Mouse (Mus musculus) midbrain, embryonic 10.5 days (tissue): Measurements from ENCODE around the gene Bsnd. TPM values are rescaled to one million over a fixed set of nuclear protein-coding genes. Genes with fewer than 3 reads are reported as not detected.

Source experiments
- DNase-seq: peaks from one replicate; pipeline ENCODE4 v3.0.0-alpha.2; 2017; ENCODE audit warnings: low spot score
- H3K27ac ChIP-seq: fragments of 300-500 bp; sonication (generic); replicated peaks from 2 replicates; pipeline ENCODE4 v1.5.1; 2016; ENCODE audit warnings: mild to moderate bottlenecking
- H3K27me3 ChIP-seq: fragments of 300-500 bp; sonication (generic); 2 replicates; pipeline ENCODE4 v1.6.1; 2016; ENCODE audit warnings: low read depth, mild to moderate bottlenecking; ENCODE audit not compliant: poor library complexity, severe bottlenecking
- H3K36me3 ChIP-seq: fragments of 300-500 bp; sonication (generic); 2 replicates; pipeline ENCODE4 v1.6.1; 2016; ENCODE audit warnings: mild to moderate bottlenecking, moderate library complexity
- H3K4me1 ChIP-seq: fragments of 300-500 bp; sonication (generic); 2 replicates; pipeline ENCODE4 v1.6.1; 2016
- H3K4me3 ChIP-seq: fragments of 300-500 bp; sonication (generic); 2 replicates; pipeline ENCODE4 v1.5.1; 2016; ENCODE audit warnings: mild to moderate bottlenecking, moderate library complexity
- H3K9me3 ChIP-seq: fragments of 300-500 bp; sonication (generic); replicated peaks from 2 replicates; pipeline ENCODE4 v1.6.1; 2016; ENCODE audit warnings: mild to moderate bottlenecking
- WGBS: fragments of 180-500 bp; shearing (Covaris S2); methylation state at CpG from one replicate; pipeline ENCODE4 v1.1.7; 2016; 5-methylcytosine and 5-hydroxymethylcytosine counted together
- polyA plus RNA-seq: library from polyadenylated mRNA; unstranded; fragments of >200 nt; fragmentation: Nextera tagmentation; extraction: Ambion mirVana; gene quantifications from 2 replicates; pipeline ENCODE4 v1.2.1, GENCODE M21; 2016

Gene Bsnd
- polyA plus RNA-seq, 1 experiment from 2014 or later: not detected

- Histone ChIP-seq H3K27me3 (no peaks in the 10 kb centered on the region), H3K36me3 (no peaks in the 10 kb centered on the region), H3K27ac (no peak overlapping the region), H3K4me1 (no peaks in the 10 kb centered on the region), H3K4me3 (no peak overlapping the region), H3K9me3 (no peaks in the 10 kb centered on the region; the same call in 1 of the 2 replicates)
- no peak for DNase-seq
- WGBS: 81% methylated on average over 14 of the region's 14 CpGs
Measured at GRCm38 (mm10) chr4:106505453-106506058, 13.5 kb upstream of the Bsnd start.

GRCm38 (mm10) chr4:106503578-106503977, 11.5 kb upstream of the Bsnd start:
- no peaks in the 10 kb centered on the region; the same call in 1 of the 2 replicates for H3K9me3 ChIP-seq
- no peak for DNase-seq
- no peaks in the 10 kb centered on the region for H3K36me3 ChIP-seq
- H3K4me1 ChIP-seq: peaks cover 12% of the 10 kb centered on the region
- no peak overlapping the region for H3K27ac ChIP-seq
- no peaks in the 10 kb centered on the region for H3K27me3 ChIP-seq
- WGBS: 92% methylated on average over 3 of the region's 3 CpGs
- no peak overlapping the region for H3K4me3 ChIP-seq

GRCm38 (mm10) chr4:106500066-106500465, 8.0 kb upstream of the Bsnd start:
- DNase-seq: no peak
- Histone ChIP-seq H3K4me3 (no peak overlapping the region), H3K9me3 (no peaks in the 10 kb centered on the region; the same call in 1 of the 2 replicates), H3K27me3 (no peaks in the 10 kb centered on the region), H3K4me1 (peaks cover 29% of the 10 kb centered on the region), H3K36me3 (no peaks in the 10 kb centered on the region), H3K27ac (no peak overlapping the region)
- 86% methylated on average over 10 of the region's 10 CpGs for WGBS

GRCm38 (mm10) chr4:106498471-106498844, 6.4 kb upstream of the Bsnd start:
- WGBS: 50% methylated on average over 3 of the region's 3 CpGs
- DNase-seq: no peak
- H3K27me3 ChIP-seq: no peaks in the 10 kb centered on the region
- no peak overlapping the region for H3K27ac ChIP-seq
- no peak overlapping the region for H3K4me3 ChIP-seq
- H3K36me3 ChIP-seq: no peaks in the 10 kb centered on the region
- no peaks in the 10 kb centered on the region; the same call in 1 of the 2 replicates for H3K9me3 ChIP-seq
- H3K4me1 ChIP-seq: peaks cover 29% of the 10 kb centered on the region

- H3K27me3 ChIP-seq: no peaks in the 10 kb centered on the region
- no peak for DNase-seq
- no peak overlapping the region for H3K27ac ChIP-seq
- no peaks in the 10 kb centered on the region for H3K9me3 ChIP-seq
- no peaks in the 10 kb centered on the region for H3K36me3 ChIP-seq
- peaks cover 29% of the 10 kb centered on the region for H3K4me1 ChIP-seq
- 62% methylated on average over 8 of the region's 8 CpGs for WGBS
- no peak overlapping the region for H3K4me3 ChIP-seq
Measured at GRCm38 (mm10) chr4:106497776-106498470, 5.8 kb upstream of the Bsnd start.

GRCm38 (mm10) chr4:106496833-106497232, 4.8 kb upstream of the Bsnd start:
- DNase-seq: no peak
- H3K4me1 ChIP-seq: peaks cover 29% of the 10 kb centered on the region
- 63% methylated on average over 6 of the region's 6 CpGs for WGBS
- H3K27ac ChIP-seq: 0 out of 2 replicates have a peak overlapping the region, but pooled peaks have one; percentile 7
- H3K27me3 ChIP-seq: no peaks in the 10 kb centered on the region
- no peak overlapping the region for H3K4me3 ChIP-seq
- H3K36me3 ChIP-seq: no peaks in the 10 kb centered on the region
- H3K9me3 ChIP-seq: no peaks in the 10 kb centered on the region

GRCm38 (mm10) chr4:106493639-106494038, 1.6 kb upstream of the Bsnd start:
- no peak overlapping the region for H3K27ac ChIP-seq
- H3K36me3 ChIP-seq: no peaks in the 10 kb centered on the region
- no peaks in the 10 kb centered on the region for H3K27me3 ChIP-seq
- H3K4me3 ChIP-seq: no peak overlapping the region
- peaks cover 26% of the 10 kb centered on the region for H3K4me1 ChIP-seq
- no peak for DNase-seq
- H3K9me3 ChIP-seq: no peaks in the 10 kb centered on the region
- WGBS: 75% methylated on average over 2 of the region's 2 CpGs

- no peaks in the 10 kb centered on the region for H3K27me3 ChIP-seq
- H3K4me1 ChIP-seq: peaks cover 9% of the 10 kb centered on the region; the same call in 1 of the 2 replicates
- no peaks in the 10 kb centered on the region for H3K36me3 ChIP-seq
- no peaks in the 10 kb centered on the region for H3K9me3 ChIP-seq
- WGBS: 72% methylated on average over 4 of the region's 4 CpGs
- no peak overlapping the region; the same call in 1 of the 2 replicates for H3K27ac ChIP-seq
- no peak for DNase-seq
- no peak overlapping the region for H3K4me3 ChIP-seq
Measured at GRCm38 (mm10) chr4:106490620-106491019, 1.5 kb downstream of the Bsnd start.

GRCm38 (mm10) chr4:106483831-106484230, 8.3 kb downstream of the Bsnd start:
- Histone ChIP-seq H3K4me3 (no peak overlapping the region), H3K36me3 (no peaks in the 10 kb centered on the region), H3K4me1 (peaks cover 37% of the 10 kb centered on the region), H3K27me3 (0 out of 2 replicates have a peak, but pooled peaks cover 10% of the 10 kb centered on the region), H3K9me3 (no peaks in the 10 kb centered on the region), H3K27ac (0 out of 2 replicates have a peak overlapping the region, but pooled peaks have one; percentile 69)
- DNase-seq: no peak
- WGBS: 83% methylated on average over 1 of the region's 1 CpGs

GRCm38 (mm10) chr4:106483215-106483727, 8.8 kb downstream of the Bsnd start:
- peaks cover 37% of the 10 kb centered on the region for H3K4me1 ChIP-seq

GRCm38 (mm10) chr4:106480545-106480944, 11.5 kb downstream of the Bsnd start:
- peaks cover 37% of the 10 kb centered on the region for H3K4me1 ChIP-seq
- no peaks in the 10 kb centered on the region for H3K36me3 ChIP-seq
- H3K9me3 ChIP-seq: no peaks in the 10 kb centered on the region
- WGBS: 74% methylated on average over 3 of the region's 3 CpGs
- H3K27me3 ChIP-seq: peaks cover 10% of the 10 kb centered on the region; the same call in 1 of the 2 replicates
- DNase-seq: no peak
- H3K27ac ChIP-seq: no peak overlapping the region; the same call in 1 of the 2 replicates
- no peak overlapping the region for H3K4me3 ChIP-seq

More at GRCm38 (mm10) chr4:106483215-106483727, 8.8 kb downstream of the Bsnd start:
- H3K27me3 ChIP-seq: 0 out of 2 replicates have a peak, but pooled peaks cover 10% of the 10 kb centered on the region
- no peaks in the 10 kb centered on the region for H3K36me3 ChIP-seq
- no peak overlapping the region for H3K4me3 ChIP-seq
- no peak for DNase-seq
- H3K27ac ChIP-seq: peak overlapping the region; percentile 69
- H3K9me3 ChIP-seq: no peaks in the 10 kb centered on the region
- WGBS: 49% methylated on average over 7 of the region's 7 CpGs

GRCm38 (mm10) chr4:106474241-106474640, 17.8 kb downstream of the Bsnd start:
- Histone ChIP-seq H3K27me3 (peaks cover 7% of the 10 kb centered on the region), H3K9me3 (no peaks in the 10 kb centered on the region), H3K36me3 (no peaks in the 10 kb centered on the region), H3K4me1 (peaks cover 9% of the 10 kb centered on the region), H3K27ac (peak overlapping the region; percentile 38; the same call in 1 of the 2 replicates), H3K4me3 (no peak overlapping the region)
- 5% methylated on average over 6 of the region's 6 CpGs for WGBS
- peak; percentile 72 for DNase-seq

GRCm38 (mm10) chr4:106472335-106472734, 19.7 kb downstream of the Bsnd start:
- peak; percentile 61 for DNase-seq
- peaks cover 9% of the 10 kb centered on the region for H3K4me1 ChIP-seq
- no peak overlapping the region for H3K27ac ChIP-seq
- no peaks in the 10 kb centered on the region for H3K36me3 ChIP-seq
- 17% methylated on average over 3 of the region's 3 CpGs for WGBS
- H3K9me3 ChIP-seq: no peaks in the 10 kb centered on the region
- peaks cover 7% of the 10 kb centered on the region for H3K27me3 ChIP-seq
- H3K4me3 ChIP-seq: no peak overlapping the region
